Comparison of ENCODE assay signal across 8 mouse cellular contexts in genomic region chr3:108554111-108554561, GRCm38 (mm10). TPM values are rescaled to one million over a fixed set of nuclear protein-coding genes. Genes with fewer than 3 reads are reported as not detected.
A peak's percentile ranks its signal among the peaks of the same experiment; 100 is the strongest.
DNase-seq lines count a peak whose midpoint lies in the region; ATAC-seq and TF ChIP-seq lines count a peak whose summit lies in the region.

No protein-coding gene starts in this region.

- ATAC-seq in heart, embryonic 12.5 days (ENCODE audit: insufficient number of reproducible peaks, low FRiP score), result peak; percentile 79
- ATAC-seq in CD4-positive, CD25-positive, alpha-beta regulatory T cell, adult 4 months, result peak; percentile 39
- ATAC-seq in liver, postnatal 0 days, result peak; percentile 76
- peak; percentile 71 for ATAC-seq in stomach, embryonic 14.5 days (ENCODE audit: insufficient number of reproducible peaks, insufficient read depth, low FRiP score, low read depth)

- H3K36me3 ChIP-seq in heart, embryonic 12.5 days, result peaks cover 22% of the 10 kb centered on the region
- H3K36me3 ChIP-seq in hindbrain, embryonic 10.5 days, result peaks cover 25% of the 10 kb centered on the region
- peaks cover 23% of the 10 kb centered on the region for H3K36me3 ChIP-seq in liver, postnatal 0 days (replicated peaks; ENCODE audit: insufficient read depth, low read length)
- peaks cover 12% of the 10 kb centered on the region for H3K36me3 ChIP-seq in stomach, embryonic 14.5 days (ENCODE audit: control insufficient read depth, insufficient read depth, low read length)

- WGBS in heart, embryonic 12.5 days, result under 1% methylated on average over 42 of the region's 42 CpGs
- under 1% methylated on average over 42 of the region's 42 CpGs for WGBS in hindbrain, embryonic 10.5 days
- WGBS in liver, postnatal 0 days (ENCODE audit: insufficient replicate concordance), result under 1% methylated on average over 42 of the region's 42 CpGs
- under 1% methylated on average over 42 of the region's 42 CpGs for WGBS in stomach, embryonic 14.5 days

- H3K4me1 ChIP-seq in heart, embryonic 12.5 days (replicated peaks), result no peaks in the 10 kb centered on the region; the same call in 1 of the 2 replicates
- peaks cover 6% of the 10 kb centered on the region for H3K4me1 ChIP-seq in hindbrain, embryonic 10.5 days (replicated peaks)
- peaks cover 13% of the 10 kb centered on the region for H3K4me1 ChIP-seq in liver, postnatal 0 days (ENCODE audit: insufficient read depth)
- H3K4me1 ChIP-seq in stomach, embryonic 14.5 days (ENCODE audit: control insufficient read depth, insufficient read depth, low read length), result no peaks in the 10 kb centered on the region; the same call in 1 of the 2 replicates

- TF ChIP-seq POLR2A in brain, embryonic 14.5 days (IDR thresholded peaks at IDR 0.05; ENCODE audit: borderline replicate concordance, extremely low read depth, insufficient read depth, insufficient read length, poor library complexity, severe bottlenecking), result no peak

- H3K4me3 ChIP-seq in heart, embryonic 12.5 days, result peak overlapping the region; percentile 70
- peak overlapping the region; percentile 94 for H3K4me3 ChIP-seq in hindbrain, embryonic 10.5 days
- peak overlapping the region; percentile 80 for H3K4me3 ChIP-seq in liver, postnatal 0 days (ENCODE audit: low read depth, low read length)
- H3K4me3 ChIP-seq in stomach, embryonic 14.5 days (ENCODE audit: low read depth, low read length), result peak overlapping the region; percentile 79

- peak overlapping the region; percentile 81 for H3K27ac ChIP-seq in heart, embryonic 12.5 days (ENCODE audit: poor library complexity, severe bottlenecking)
- peak overlapping the region; percentile 97 for H3K27ac ChIP-seq in hindbrain, embryonic 10.5 days
- peak overlapping the region; percentile 90 for H3K27ac ChIP-seq in liver, postnatal 0 days (ENCODE audit: low read depth)
- H3K27ac ChIP-seq in stomach, embryonic 14.5 days (ENCODE audit: low read length), result peak overlapping the region; percentile 86

- intact Hi-C loops in heart, postnatal 10 days (cut with DNase I), result loop anchor here (1.0 to 2.0 kb wide), 2 partner anchors 16 to 153 kb away; no protein-coding TSS in a partner anchor

- TF ChIP-seq EP300 in liver, postnatal 0 days (IDR thresholded peaks at IDR 0.05; ENCODE audit: low read depth), result no peak

- peak overlapping the region; percentile 99 for H3K9ac ChIP-seq in heart, embryonic 12.5 days
- H3K9ac ChIP-seq in liver, postnatal 0 days (replicated peaks), result peak overlapping the region; percentile 90
- peak overlapping the region; percentile 97 for H3K9ac ChIP-seq in stomach, embryonic 14.5 days (replicated peaks; ENCODE audit: low read depth, low read length)

- H3K9me3 ChIP-seq in heart, embryonic 12.5 days (replicated peaks), result no peaks in the 10 kb centered on the region
- no peaks in the 10 kb centered on the region for H3K9me3 ChIP-seq in hindbrain, embryonic 10.5 days
- no peaks in the 10 kb centered on the region for H3K9me3 ChIP-seq in liver, postnatal 0 days (ENCODE audit: low read length)
- no peaks in the 10 kb centered on the region for H3K9me3 ChIP-seq in stomach, embryonic 14.5 days (ENCODE audit: control insufficient read depth, low read depth, low read length)

- TF ChIP-seq CTCF in brain, embryonic 14.5 days (IDR thresholded peaks at IDR 0.05; ENCODE audit: borderline replicate concordance, extremely low read depth, insufficient read depth, insufficient read length), result no peak
- no peak for TF ChIP-seq CTCF in liver, postnatal 0 days (IDR thresholded peaks at IDR 0.05; ENCODE audit: low read depth)

- peak overlapping the region; percentile 86 for H3K4me2 ChIP-seq in heart, embryonic 12.5 days
- peak overlapping the region; percentile 91 for H3K4me2 ChIP-seq in liver, postnatal 0 days (ENCODE audit: low read depth, low read length)
- peak overlapping the region; percentile 68 for H3K4me2 ChIP-seq in stomach, embryonic 14.5 days (replicated peaks; ENCODE audit: low read depth, low read length)

- no peak for DNase-seq in heart, postnatal 10 days
- DNase-seq in brain, embryonic 14.5 days (ENCODE audit: low read depth), result peak; percentile 62
- DNase-seq in hindbrain, embryonic 10.5 days (ENCODE audit: low spot score), result no peak
- no peak for DNase-seq in liver, postnatal 0 days
- no peak for DNase-seq in spleen, adult 18-20 months

- no peaks in the 10 kb centered on the region for H3K27me3 ChIP-seq in heart, embryonic 12.5 days (replicated peaks)
- no peaks in the 10 kb centered on the region for H3K27me3 ChIP-seq in hindbrain, embryonic 10.5 days (ENCODE audit: insufficient read depth, poor library complexity, severe bottlenecking)
- H3K27me3 ChIP-seq in liver, postnatal 0 days (ENCODE audit: insufficient read depth, low read length), result no peaks in the 10 kb centered on the region
- H3K27me3 ChIP-seq in stomach, embryonic 14.5 days (ENCODE audit: control insufficient read depth, insufficient read depth, low read length), result no peaks in the 10 kb centered on the region

RNA-seq across cellular contexts. Expression of gene Tmem167b, which starts 8.1 kb away (rescaled TPM):
- 33.8 and 34.8 TPM in 2 replicates for polyA plus RNA-seq in heart, embryonic 12.5 days (2016; fragmentation: Nextera tagmentation; extraction: Ambion mirVana)
- 10 to 100 TPM; 31.3 to 32.7 TPM for total RNA-seq in heart, postnatal 10 days (2021)
- polyA plus RNA-seq in CD4-positive, CD25-positive, alpha-beta regulatory T cell, adult 4 months (2017; shearing (Covaris generic)), result 10 to 100 TPM; 29.0 to 38.9 TPM
- polyA plus RNA-seq in brain, embryonic 14.5 days (2012; rRNA removed), result 9.1 and 18.1 TPM in 2 replicates
- polyA plus RNA-seq in hindbrain, embryonic 10.5 days (2016; fragmentation: Nextera tagmentation; extraction: Ambion mirVana), result 37.7 and 42.4 TPM in 2 replicates
- polyA plus RNA-seq in liver, postnatal 0 days (2015; fragmentation: Nextera tagmentation; extraction: Ambion mirVana), result 11.1 and 12.6 TPM in 2 replicates
- polyA plus RNA-seq in stomach, embryonic 14.5 days (2014; fragmentation: Nextera tagmentation; extraction: Ambion mirVana), result 41.1 and 46.0 TPM in 2 replicates

RNA-seq across cellular contexts. Expression of gene Taf13, which starts 17.4 kb away (rescaled TPM):
- polyA plus RNA-seq in heart, embryonic 12.5 days (2016; fragmentation: Nextera tagmentation; extraction: Ambion mirVana), result 28.9 and 33.1 TPM in 2 replicates
- 10 to 100 TPM; 17.2 to 20.7 TPM for total RNA-seq in heart, postnatal 10 days (2021)
- polyA plus RNA-seq in CD4-positive, CD25-positive, alpha-beta regulatory T cell, adult 4 months (2017; shearing (Covaris generic)), result 10 to 100 TPM; 20.4 to 21.2 TPM
- 24.0 and 28.0 TPM in 2 replicates for polyA plus RNA-seq in brain, embryonic 14.5 days (2012; rRNA removed)
- polyA plus RNA-seq in hindbrain, embryonic 10.5 days (2016; fragmentation: Nextera tagmentation; extraction: Ambion mirVana), result 64.2 and 67.8 TPM in 2 replicates
- 14.0 and 15.5 TPM in 2 replicates for polyA plus RNA-seq in liver, postnatal 0 days (2015; fragmentation: Nextera tagmentation; extraction: Ambion mirVana)
- polyA plus RNA-seq in stomach, embryonic 14.5 days (2014; fragmentation: Nextera tagmentation; extraction: Ambion mirVana), result 44.5 and 46.8 TPM in 2 replicates

RNA-seq across cellular contexts. Expression of gene 5330417C22Rik, which starts 17.8 kb away (rescaled TPM):
- polyA plus RNA-seq in heart, embryonic 12.5 days (2016; fragmentation: Nextera tagmentation; extraction: Ambion mirVana), result 0.46 and 0.85 TPM in 2 replicates
- total RNA-seq in heart, postnatal 10 days (2021), result under 1 TPM; 0.17 to 0.60 TPM
- 1 to 10 TPM in 1 of 2 experiments, under 1 TPM in 1; 0.66 to 1.1 TPM for polyA plus RNA-seq in CD4-positive, CD25-positive, alpha-beta regulatory T cell, adult 4 months (2017; shearing (Covaris generic))
- 7.2 and 9.2 TPM in 2 replicates for polyA plus RNA-seq in brain, embryonic 14.5 days (2012; rRNA removed)
- polyA plus RNA-seq in hindbrain, embryonic 10.5 days (2016; fragmentation: Nextera tagmentation; extraction: Ambion mirVana), result 1.4 and 2.3 TPM in 2 replicates
- 0.59 and 0.72 TPM in 2 replicates for polyA plus RNA-seq in liver, postnatal 0 days (2015; fragmentation: Nextera tagmentation; extraction: Ambion mirVana)
- polyA plus RNA-seq in stomach, embryonic 14.5 days (2014; fragmentation: Nextera tagmentation; extraction: Ambion mirVana), result 7.4 and 15.0 TPM in 2 replicates

RNA-seq across cellular contexts. Expression of gene 1700013F07Rik, which starts 20.2 kb away (rescaled TPM):
- not detected in 2 replicates for polyA plus RNA-seq in heart, embryonic 12.5 days (2016; fragmentation: Nextera tagmentation; extraction: Ambion mirVana)
- total RNA-seq in heart, postnatal 10 days (2021), result not detected
- under 1 TPM in 1 of 2 experiments, not detected in 1; 0.43 TPM for polyA plus RNA-seq in CD4-positive, CD25-positive, alpha-beta regulatory T cell, adult 4 months (2017; shearing (Covaris generic))
- 2.1 and 2.4 TPM in 2 replicates for polyA plus RNA-seq in brain, embryonic 14.5 days (2012; rRNA removed)
- 0.50 and 2.6 TPM in 2 replicates for polyA plus RNA-seq in hindbrain, embryonic 10.5 days (2016; fragmentation: Nextera tagmentation; extraction: Ambion mirVana)
- not detected in 2 replicates for polyA plus RNA-seq in liver, postnatal 0 days (2015; fragmentation: Nextera tagmentation; extraction: Ambion mirVana)
- 0.42 and 0.65 TPM in 2 replicates for polyA plus RNA-seq in stomach, embryonic 14.5 days (2014; fragmentation: Nextera tagmentation; extraction: Ambion mirVana)

RNA-seq across cellular contexts. Expression of gene Wdr47, which starts 36.9 kb away (rescaled TPM):
- polyA plus RNA-seq in heart, embryonic 12.5 days (2016; fragmentation: Nextera tagmentation; extraction: Ambion mirVana), result 9.8 and 10.4 TPM in 2 replicates
- 1 to 10 TPM; 8.4 to 8.7 TPM for total RNA-seq in heart, postnatal 10 days (2021)
- 1 to 10 TPM; 5.3 to 6.8 TPM for polyA plus RNA-seq in CD4-positive, CD25-positive, alpha-beta regulatory T cell, adult 4 months (2017; shearing (Covaris generic))
- 91.4 and 92.7 TPM in 2 replicates for polyA plus RNA-seq in brain, embryonic 14.5 days (2012; rRNA removed)
- polyA plus RNA-seq in hindbrain, embryonic 10.5 days (2016; fragmentation: Nextera tagmentation; extraction: Ambion mirVana), result 22.6 and 35.1 TPM in 2 replicates
- 0.64 and 0.80 TPM in 2 replicates for polyA plus RNA-seq in liver, postnatal 0 days (2015; fragmentation: Nextera tagmentation; extraction: Ambion mirVana)
- polyA plus RNA-seq in stomach, embryonic 14.5 days (2014; fragmentation: Nextera tagmentation; extraction: Ambion mirVana), result 14.0 and 15.3 TPM in 2 replicates
